Mouse (Mus musculus): ENCODE results near the gene Hexb. TPM values are rescaled to one million over a fixed set of nuclear protein-coding genes. Genes with fewer than 3 reads are reported as not detected.
"Not testable (repeated sequence)": the region's sequence is repeated elsewhere in the genome, so short reads cannot be mapped to it uniquely, and the experiment has no call there.

Hexb gene
- polyA plus RNA-seq, 1 experiment from 2014 or later = 34.2 TPM

GRCm38 (mm10) chr13:97178943-97179342 is 19.2 kb downstream of the Hexb start:
- WGBS = 78% methylated on average over 7 of the region's 7 CpGs
- no peak overlapping the region for H3K4me2 ChIP-seq (ENCODE audit: low read depth, low read length)
- no peak overlapping the region for H3K9ac ChIP-seq (ENCODE audit: low read length)
- no peaks in the 10 kb centered on the region for H3K4me1 ChIP-seq (replicated peaks; ENCODE audit: control insufficient read depth, insufficient read depth, low read length)
- peaks cover 17% of the 10 kb centered on the region for H3K36me3 ChIP-seq (ENCODE audit: control insufficient read depth, insufficient read depth, low read length)
- ATAC-seq (ENCODE audit: low read depth) = no peak
- H3K4me3 ChIP-seq (ENCODE audit: low read length) = no peak overlapping the region
- no peaks in the 10 kb centered on the region for H3K9me3 ChIP-seq (ENCODE audit: control insufficient read depth, low read length)
- H3K27me3 ChIP-seq (ENCODE audit: control insufficient read depth, insufficient read depth, low read depth, low read length) = no peaks in the 10 kb centered on the region
- H3K27ac ChIP-seq (ENCODE audit: low read length) = no peak overlapping the region

GRCm38 (mm10) chr13:97176731-97177130 is 21.4 kb downstream of the Hexb start:
- Histone ChIP-seq H3K27ac (ENCODE audit: low read length) (no peak overlapping the region), H3K4me2 (ENCODE audit: low read depth, low read length) (no peak overlapping the region), H3K4me1 (replicated peaks; ENCODE audit: control insufficient read depth, insufficient read depth, low read length) (no peaks in the 10 kb centered on the region), H3K9ac (ENCODE audit: low read length) (no peak overlapping the region), H3K36me3 (ENCODE audit: control insufficient read depth, insufficient read depth, low read length) (peaks cover 33% of the 10 kb centered on the region), H3K27me3 (ENCODE audit: control insufficient read depth, insufficient read depth, low read depth, low read length) (no peaks in the 10 kb centered on the region), H3K9me3 (ENCODE audit: control insufficient read depth, low read length) (no peaks in the 10 kb centered on the region), H3K4me3 (ENCODE audit: low read length) (no peak overlapping the region)
- WGBS = 94% methylated on average over 5 of the region's 5 CpGs
- no peak for ATAC-seq (ENCODE audit: low read depth)

GRCm38 (mm10) chr13:97175520-97176264 is 22.5 kb downstream of the Hexb start:
- Histone ChIP-seq H3K27ac (ENCODE audit: low read length) (no peak overlapping the region), H3K9ac (ENCODE audit: low read length) (no peak overlapping the region), H3K4me1 (replicated peaks; ENCODE audit: control insufficient read depth, insufficient read depth, low read length) (no peaks in the 10 kb centered on the region), H3K9me3 (ENCODE audit: control insufficient read depth, low read length) (no peaks in the 10 kb centered on the region), H3K27me3 (ENCODE audit: control insufficient read depth, insufficient read depth, low read depth, low read length) (no peaks in the 10 kb centered on the region), H3K36me3 (ENCODE audit: control insufficient read depth, insufficient read depth, low read length) (peaks cover 34% of the 10 kb centered on the region), H3K4me2 (ENCODE audit: low read depth, low read length) (no peak overlapping the region), H3K4me3 (ENCODE audit: low read length) (no peak overlapping the region)
- WGBS = 84% methylated on average over 10 of the region's 10 CpGs
- no peak for ATAC-seq (ENCODE audit: low read depth)

- ATAC-seq (ENCODE audit: low read depth) = no peak
- WGBS = 57% methylated on average over 4 of the region's 4 CpGs
- H3K4me1 ChIP-seq (replicated peaks; ENCODE audit: control insufficient read depth, insufficient read depth, low read length) = no peaks in the 10 kb centered on the region
- peaks cover 36% of the 10 kb centered on the region for H3K36me3 ChIP-seq (ENCODE audit: control insufficient read depth, insufficient read depth, low read length)
- H3K4me3 ChIP-seq (ENCODE audit: low read length) = no peak overlapping the region
- H3K9ac ChIP-seq (ENCODE audit: low read length) = no peak overlapping the region
- H3K27ac ChIP-seq (ENCODE audit: low read length) = no peak overlapping the region
- no peak overlapping the region for H3K4me2 ChIP-seq (ENCODE audit: low read depth, low read length)
- no peaks in the 10 kb centered on the region for H3K27me3 ChIP-seq (ENCODE audit: control insufficient read depth, insufficient read depth, low read depth, low read length)
- H3K9me3 ChIP-seq (ENCODE audit: control insufficient read depth, low read length) = no peaks in the 10 kb centered on the region
Observed at GRCm38 (mm10) chr13:97145834-97146233, 52.3 kb downstream of the Hexb start.

- H3K4me2 ChIP-seq (ENCODE audit: low read depth, low read length) = no peak overlapping the region
- 0 out of 2 replicates have a peak, but pooled peaks cover 3% of the 10 kb centered on the region for H3K4me1 ChIP-seq (replicated peaks; ENCODE audit: control insufficient read depth, insufficient read depth, low read length)
- no peak overlapping the region for H3K27ac ChIP-seq (ENCODE audit: low read length)
- H3K27me3 ChIP-seq (ENCODE audit: control insufficient read depth, insufficient read depth, low read depth, low read length) = no peaks in the 10 kb centered on the region
- WGBS = 83% methylated on average over 7 of the region's 7 CpGs
- no peak overlapping the region for H3K4me3 ChIP-seq (ENCODE audit: low read length)
- H3K36me3 ChIP-seq (ENCODE audit: control insufficient read depth, insufficient read depth, low read length) = peaks cover 19% of the 10 kb centered on the region
- ATAC-seq (ENCODE audit: low read depth) = no peak
- H3K9me3 ChIP-seq (ENCODE audit: control insufficient read depth, low read length) = no peaks in the 10 kb centered on the region
- no peak overlapping the region for H3K9ac ChIP-seq (ENCODE audit: low read length)
Observed at GRCm38 (mm10) chr13:97142321-97142720, 55.8 kb downstream of the Hexb start.

- Histone ChIP-seq H3K36me3 (ENCODE audit: control insufficient read depth, insufficient read depth, low read length) (peaks cover 11% of the 10 kb centered on the region), H3K4me3 (ENCODE audit: low read length) (peak overlapping the region; percentile 69), H3K9ac (ENCODE audit: low read length) (peak overlapping the region; percentile 82), H3K4me2 (ENCODE audit: low read depth, low read length) (peak overlapping the region; percentile 59)
- not testable (repeated sequence) for H3K9me3 ChIP-seq (ENCODE audit: control insufficient read depth, low read length); ATAC-seq (ENCODE audit: low read depth); H3K4me1 ChIP-seq (replicated peaks; ENCODE audit: control insufficient read depth, insufficient read depth, low read length); H3K27ac ChIP-seq (ENCODE audit: low read length); H3K27me3 ChIP-seq (ENCODE audit: control insufficient read depth, insufficient read depth, low read depth, low read length)
- WGBS = 31% methylated on average over 8 of the region's 8 CpGs
Observed at GRCm38 (mm10) chr13:97138404-97138931, 59.7 kb downstream of the Hexb start.

GRCm38 (mm10) chr13:97137466-97138400 is 60.4 kb downstream of the Hexb start, which contains the start of the genes Gfm2 and Nsa2:
Gfm2 (plus strand) TSS chr13:97137937.
Nsa2 (minus strand) TSS chr13:97137937.
- no peaks in the 10 kb centered on the region for H3K27me3 ChIP-seq (ENCODE audit: control insufficient read depth, insufficient read depth, low read depth, low read length)
- H3K9me3 ChIP-seq (ENCODE audit: control insufficient read depth, low read length) = no peaks in the 10 kb centered on the region
- peak within 1 kb of the TSS; percentile 69 for H3K4me3 ChIP-seq (ENCODE audit: low read length)
- 0 out of 2 replicates have a peak, but pooled peaks cover 3% of the 10 kb centered on the region for H3K4me1 ChIP-seq (replicated peaks; ENCODE audit: control insufficient read depth, insufficient read depth, low read length)
- ATAC-seq (ENCODE audit: low read depth) = peak; percentile 98
- WGBS = under 1% methylated on average over 57 of the region's 57 CpGs
- H3K4me2 ChIP-seq (ENCODE audit: low read depth, low read length) = peak within 1 kb of the TSS; percentile 81
- peak within 1 kb of the TSS; percentile 90 for H3K27ac ChIP-seq (ENCODE audit: low read length)
- H3K9ac ChIP-seq (ENCODE audit: low read length) = peak within 1 kb of the TSS; percentile 82
- peaks cover 12% of the 10 kb centered on the region for H3K36me3 ChIP-seq (ENCODE audit: control insufficient read depth, insufficient read depth, low read length)

- H3K4me1 ChIP-seq (replicated peaks; ENCODE audit: control insufficient read depth, insufficient read depth, low read length); H3K4me2 ChIP-seq (ENCODE audit: low read depth, low read length); H3K27ac ChIP-seq (ENCODE audit: low read length); H3K4me3 ChIP-seq (ENCODE audit: low read length); H3K27me3 ChIP-seq (ENCODE audit: control insufficient read depth, insufficient read depth, low read depth, low read length); H3K9me3 ChIP-seq (ENCODE audit: control insufficient read depth, low read length); H3K9ac ChIP-seq (ENCODE audit: low read length); ATAC-seq (ENCODE audit: low read depth): not testable (repeated sequence)
- H3K36me3 ChIP-seq (ENCODE audit: control insufficient read depth, insufficient read depth, low read length) = peaks cover 18% of the 10 kb centered on the region
- no CpG with 5 or more reads among the region's 2 CpGs for whole genome bisulfite sequencing
Observed at GRCm38 (mm10) chr13:97130413-97130812, 67.7 kb downstream of the Hexb start.

GRCm38 (mm10) chr13:97129654-97130053 is 68.5 kb downstream of the Hexb start:
- H3K36me3 ChIP-seq (ENCODE audit: control insufficient read depth, insufficient read depth, low read length) = peaks cover 15% of the 10 kb centered on the region
- not testable (repeated sequence) for H3K4me1 ChIP-seq (replicated peaks; ENCODE audit: control insufficient read depth, insufficient read depth, low read length); ATAC-seq (ENCODE audit: low read depth); H3K27me3 ChIP-seq (ENCODE audit: control insufficient read depth, insufficient read depth, low read depth, low read length); H3K4me3 ChIP-seq (ENCODE audit: low read length); H3K9ac ChIP-seq (ENCODE audit: low read length); H3K27ac ChIP-seq (ENCODE audit: low read length); H3K9me3 ChIP-seq (ENCODE audit: control insufficient read depth, low read length); H3K4me2 ChIP-seq (ENCODE audit: low read depth, low read length)
- WGBS = 89% methylated on average over 2 of the region's 4 CpGs
